Mouse (Mus musculus): Measurements from ENCODE around the gene Ndfip2. TPM values are rescaled to one million over a fixed set of nuclear protein-coding genes. Genes with fewer than 3 reads are reported as not detected.

Gene Ndfip2
- polyA plus RNA-seq, 1 experiment, result 92.6 TPM

DNA sequence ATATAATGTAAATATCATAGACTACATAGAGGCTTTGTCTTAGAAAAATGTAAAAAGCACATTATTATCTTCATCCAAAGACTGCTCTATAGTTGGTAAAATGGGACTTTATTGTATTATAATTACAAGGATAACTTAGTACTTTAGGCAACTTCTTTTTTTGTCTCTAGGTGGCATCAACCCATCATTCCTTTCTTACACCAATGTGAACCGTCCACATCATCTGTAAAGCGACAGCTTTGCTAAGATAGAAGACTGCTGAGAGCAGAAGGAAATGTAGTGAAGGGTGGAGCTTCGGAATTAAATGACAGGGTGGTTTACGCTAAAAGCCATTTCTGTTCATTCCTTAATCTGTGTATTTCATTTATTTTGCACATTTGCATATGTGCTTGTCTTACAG is 49.3 kb downstream of the Ndfip2 start:
- 60% methylated on average over 4 of the region's 4 CpGs for WGBS
- no peaks in the 10 kb centered on the region for H3K4me1 ChIP-seq (ENCODE audit: control insufficient read depth, insufficient read depth, low read length)

DNA sequence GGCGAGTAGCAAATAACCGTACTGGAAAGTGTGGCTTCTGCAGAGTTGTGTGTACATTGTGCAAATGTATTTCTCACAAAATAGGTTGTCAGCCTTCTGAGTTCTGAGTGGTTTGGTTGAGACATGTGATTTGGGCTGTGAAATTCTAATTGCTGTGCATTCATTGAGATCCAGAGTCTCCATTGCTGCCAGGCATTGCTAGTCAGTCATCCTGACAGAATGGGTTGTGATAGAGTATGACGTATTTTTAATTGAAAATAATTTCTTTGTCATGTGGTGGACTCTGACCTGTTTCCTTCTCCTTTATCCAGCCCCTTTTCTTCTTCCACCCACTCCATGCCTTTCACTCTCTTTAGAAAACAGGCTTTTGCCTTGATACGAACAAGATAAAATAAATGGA is 54.0 kb downstream of the Ndfip2 start:
- no peak for TF ChIP-seq CTCF (IDR thresholded peaks at IDR 0.05; ENCODE audit: borderline replicate concordance, insufficient read depth, low read depth, low read length)
- TF ChIP-seq POLR2A (IDR thresholded peaks at IDR 0.05; ENCODE audit: borderline replicate concordance, insufficient read depth, low read length), result no peak
- DNase-seq, result no peak
- Histone ChIP-seq H3K27me3 (ENCODE audit: control insufficient read depth, insufficient read depth, low read length) (no peaks in the 10 kb centered on the region), H3K4me1 (ENCODE audit: control insufficient read depth, insufficient read depth, low read length) (no peaks in the 10 kb centered on the region), H3K27ac (ENCODE audit: insufficient read depth, low read length) (no peak overlapping the region), H3K4me3 (replicated peaks; ENCODE audit: insufficient read depth, low read depth, low read length) (no peak overlapping the region)
- 75% methylated on average over 4 of the region's 4 CpGs for WGBS

More for the DNA sequence above, 49.3 kb downstream of the Ndfip2 start:
- no peaks in the 10 kb centered on the region for H3K27me3 ChIP-seq (ENCODE audit: control insufficient read depth, insufficient read depth, low read length)
- DNase-seq, result no peak
- H3K27ac ChIP-seq (ENCODE audit: insufficient read depth, low read length), result no peak overlapping the region
- TF ChIP-seq POLR2A (IDR thresholded peaks at IDR 0.05; ENCODE audit: borderline replicate concordance, insufficient read depth, low read length), result no peak
- no peak overlapping the region for H3K4me3 ChIP-seq (replicated peaks; ENCODE audit: insufficient read depth, low read depth, low read length)

DNA sequence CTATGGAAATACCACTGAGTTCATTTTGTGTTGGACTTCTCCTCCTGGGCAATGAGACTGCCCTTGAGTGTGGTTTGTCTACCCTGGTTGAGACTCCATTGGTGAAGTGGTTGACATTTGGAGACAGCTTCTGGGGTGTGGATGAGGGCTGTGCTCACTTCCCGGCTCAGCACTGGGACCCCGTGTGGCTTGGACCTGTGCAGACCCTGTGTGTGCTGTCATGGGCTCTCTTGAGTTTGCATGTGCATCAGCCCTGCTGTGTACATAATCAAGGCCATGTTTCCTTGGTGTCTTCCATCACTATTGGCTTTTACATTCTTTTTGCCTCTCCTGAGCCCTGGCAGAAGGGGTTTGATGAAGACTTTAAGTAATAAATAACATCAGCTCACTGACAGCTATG is 54.6 kb downstream of the Ndfip2 start:
- no peak for DNase-seq
- Histone ChIP-seq H3K4me1 (ENCODE audit: control insufficient read depth, insufficient read depth, low read length) (no peaks in the 10 kb centered on the region), H3K27me3 (ENCODE audit: control insufficient read depth, insufficient read depth, low read length) (no peaks in the 10 kb centered on the region), H3K4me3 (replicated peaks; ENCODE audit: insufficient read depth, low read depth, low read length) (no peak overlapping the region), H3K27ac (ENCODE audit: insufficient read depth, low read length) (no peak overlapping the region)
- WGBS, result 84% methylated on average over 2 of the region's 2 CpGs
- no peak for TF ChIP-seq CTCF (IDR thresholded peaks at IDR 0.05; ENCODE audit: borderline replicate concordance, insufficient read depth, low read depth, low read length)
- TF ChIP-seq POLR2A (IDR thresholded peaks at IDR 0.05; ENCODE audit: borderline replicate concordance, insufficient read depth, low read length), result no peak

DNA sequence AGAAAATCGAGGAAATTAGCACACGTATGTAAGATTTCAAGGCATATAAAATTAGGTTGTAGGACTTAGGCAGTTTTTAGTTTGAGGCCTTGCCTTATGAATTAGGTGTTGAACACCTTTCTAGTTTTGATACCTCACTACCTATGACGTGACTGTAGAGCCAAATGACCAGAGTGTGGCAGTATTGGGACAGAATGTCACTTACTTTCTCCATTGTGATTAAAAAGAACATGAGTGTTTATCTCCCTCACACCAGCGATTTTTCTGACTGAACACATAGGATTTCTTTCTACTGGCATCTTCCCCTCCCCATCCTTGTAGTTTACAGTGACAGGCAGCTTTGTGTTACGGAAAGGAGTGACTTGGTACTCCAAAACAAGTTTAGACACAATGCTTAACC is 55.5 kb downstream of the Ndfip2 start:
- WGBS, result 35% methylated on average over 5 of the region's 5 CpGs
- DNase-seq, result peak in 1 of 2 experiments; percentile 25
- Histone ChIP-seq H3K27me3 (ENCODE audit: control insufficient read depth, insufficient read depth, low read length) (no peaks in the 10 kb centered on the region), H3K4me1 (ENCODE audit: control insufficient read depth, insufficient read depth, low read length) (no peaks in the 10 kb centered on the region), H3K4me3 (replicated peaks; ENCODE audit: insufficient read depth, low read depth, low read length) (no peak overlapping the region), H3K27ac (ENCODE audit: insufficient read depth, low read length) (no peak overlapping the region)
- TF ChIP-seq CTCF (IDR thresholded peaks at IDR 0.05; ENCODE audit: borderline replicate concordance, insufficient read depth, low read depth, low read length), result 0 out of 2 replicates have a peak, but pooled peaks have one; percentile 5
- TF ChIP-seq POLR2A (IDR thresholded peaks at IDR 0.05; ENCODE audit: borderline replicate concordance, insufficient read depth, low read length), result no peak

DNA sequence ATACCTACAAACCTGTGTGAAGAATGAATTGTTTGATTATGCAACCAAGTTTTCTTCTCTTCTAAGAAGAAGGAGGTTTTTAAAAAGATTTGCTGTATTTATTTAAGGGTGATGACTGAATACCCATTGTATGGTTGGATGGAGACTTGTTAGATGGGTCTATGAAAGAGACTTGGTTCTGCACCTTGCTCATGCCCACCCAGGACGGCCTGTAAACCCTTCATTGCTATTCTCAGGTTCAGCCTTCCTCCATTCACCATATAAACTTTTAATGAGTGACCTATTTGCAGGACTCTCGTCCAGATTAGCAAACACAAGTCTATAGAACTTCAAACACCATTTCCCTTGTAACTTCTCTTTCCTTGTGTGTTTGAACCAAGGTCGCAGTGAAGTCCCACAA is 63.3 kb downstream of the Ndfip2 start:
- no peak for TF ChIP-seq POLR2A (IDR thresholded peaks at IDR 0.05; ENCODE audit: borderline replicate concordance, insufficient read depth, low read length)
- no peak for TF ChIP-seq CTCF (IDR thresholded peaks at IDR 0.05; ENCODE audit: borderline replicate concordance, insufficient read depth, low read depth, low read length)
- 91% methylated on average over 3 of the region's 3 CpGs for WGBS
- Histone ChIP-seq H3K4me3 (replicated peaks; ENCODE audit: insufficient read depth, low read depth, low read length) (no peak overlapping the region), H3K27ac (ENCODE audit: insufficient read depth, low read length) (no peak overlapping the region), H3K4me1 (ENCODE audit: control insufficient read depth, insufficient read depth, low read length) (no peaks in the 10 kb centered on the region), H3K27me3 (ENCODE audit: control insufficient read depth, insufficient read depth, low read length) (no peaks in the 10 kb centered on the region)
- no peak for DNase-seq

DNA sequence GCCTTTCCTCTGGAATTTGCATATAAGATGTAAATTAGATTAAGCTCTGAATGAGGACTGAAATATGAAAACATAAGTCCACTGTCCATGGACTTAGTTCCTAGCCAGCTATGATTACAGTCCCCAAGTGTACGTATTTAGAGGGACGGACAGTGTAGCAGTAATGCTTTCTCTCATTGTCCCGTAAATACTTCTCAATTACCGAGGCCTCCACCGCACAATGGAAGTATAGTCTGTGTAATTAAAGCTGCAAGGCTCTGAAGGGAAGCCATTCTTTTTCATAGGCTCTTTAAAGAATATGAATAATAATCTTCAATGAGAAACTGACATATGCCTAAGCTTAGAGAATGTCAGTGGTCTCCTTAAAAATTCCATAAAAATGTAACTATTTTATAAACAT is 64.5 kb downstream of the Ndfip2 start:
- H3K4me3 ChIP-seq (replicated peaks; ENCODE audit: insufficient read depth, low read depth, low read length), result no peak overlapping the region
- H3K4me1 ChIP-seq (ENCODE audit: control insufficient read depth, insufficient read depth, low read length), result no peaks in the 10 kb centered on the region
- no peak overlapping the region for H3K27ac ChIP-seq (ENCODE audit: insufficient read depth, low read length)
- H3K27me3 ChIP-seq (ENCODE audit: control insufficient read depth, insufficient read depth, low read length), result no peaks in the 10 kb centered on the region
- DNase-seq, result no peak
- 78% methylated on average over 5 of the region's 5 CpGs for WGBS
- TF ChIP-seq POLR2A (IDR thresholded peaks at IDR 0.05; ENCODE audit: borderline replicate concordance, insufficient read depth, low read length) (no peak), CTCF (IDR thresholded peaks at IDR 0.05; ENCODE audit: borderline replicate concordance, insufficient read depth, low read depth, low read length) (no peak)

DNA sequence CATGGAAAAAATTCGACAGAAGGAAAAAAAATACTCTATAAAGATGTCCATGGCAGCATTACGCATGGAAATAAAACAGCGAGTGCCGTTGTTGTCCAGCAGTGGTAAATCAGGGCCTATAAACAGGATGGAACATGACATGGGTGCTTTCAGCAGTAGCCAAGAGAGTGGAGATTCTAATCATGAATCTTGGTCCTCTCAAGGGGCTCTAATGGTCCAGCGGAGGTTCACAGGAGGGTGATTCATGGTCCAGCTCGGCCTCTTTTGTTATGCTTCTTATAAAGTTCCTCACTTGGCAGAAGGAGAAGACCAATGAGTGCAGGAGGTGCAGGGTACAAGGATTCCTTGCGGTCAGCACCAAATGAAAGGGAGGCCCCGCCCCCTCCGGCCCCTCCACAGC is 65.1 kb downstream of the Ndfip2 start:
- Histone ChIP-seq H3K4me3 (replicated peaks; ENCODE audit: insufficient read depth, low read depth, low read length) (no peak overlapping the region), H3K27me3 (ENCODE audit: control insufficient read depth, insufficient read depth, low read length) (no peaks in the 10 kb centered on the region), H3K4me1 (ENCODE audit: control insufficient read depth, insufficient read depth, low read length) (no peaks in the 10 kb centered on the region), H3K27ac (ENCODE audit: insufficient read depth, low read length) (no peak overlapping the region)
- 86% methylated on average over 9 of the region's 9 CpGs for WGBS
- TF ChIP-seq CTCF (IDR thresholded peaks at IDR 0.05; ENCODE audit: borderline replicate concordance, insufficient read depth, low read depth, low read length) (no peak), POLR2A (IDR thresholded peaks at IDR 0.05; ENCODE audit: borderline replicate concordance, insufficient read depth, low read length) (no peak)
- DNase-seq, result no peak

DNA sequence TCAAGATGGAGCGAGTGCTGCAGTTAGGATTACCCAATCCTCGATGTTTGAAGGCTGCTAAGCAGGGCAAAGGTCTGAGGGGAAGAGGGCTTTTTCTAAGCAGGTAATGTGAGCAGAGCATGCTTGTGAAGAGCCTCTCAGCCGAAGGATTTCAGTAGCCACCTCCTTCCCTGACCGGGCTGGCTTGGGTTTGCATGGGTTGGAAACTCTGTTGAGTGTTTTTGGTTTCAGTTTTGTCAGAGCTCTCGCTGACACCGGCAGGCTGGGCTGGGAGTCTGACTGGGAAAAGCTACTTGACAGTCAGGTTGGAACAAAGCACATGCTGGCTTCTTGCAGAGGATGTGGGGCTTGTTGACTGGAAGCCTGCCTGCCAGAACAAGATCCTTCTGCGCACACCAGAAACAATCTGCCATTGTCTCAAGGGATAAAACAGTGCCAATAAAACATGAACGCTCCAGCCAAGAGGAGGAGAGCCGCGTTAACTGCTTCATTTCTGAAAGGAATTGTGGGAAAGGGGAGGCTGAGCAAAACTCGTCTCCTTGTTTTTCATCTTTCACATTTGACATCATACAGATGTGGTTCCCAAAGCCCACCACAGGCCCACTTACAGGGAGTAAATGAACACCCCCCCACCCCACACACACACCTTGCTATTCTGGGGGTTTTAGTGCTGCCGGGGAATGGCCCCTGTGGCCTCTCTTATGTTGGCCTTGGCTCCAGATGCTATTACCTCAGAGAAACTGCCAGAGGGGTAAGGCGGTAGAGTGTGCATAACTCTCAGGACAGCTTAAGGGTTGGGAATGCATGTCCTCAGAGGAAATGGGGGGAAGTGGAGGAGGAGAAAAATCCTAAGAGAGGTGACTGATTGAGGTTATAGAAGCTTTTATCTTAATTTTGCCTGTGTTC is 70.3 kb downstream of the Ndfip2 start:
- no peaks in the 10 kb centered on the region for H3K27me3 ChIP-seq (ENCODE audit: control insufficient read depth, insufficient read depth, low read length)
- H3K27ac ChIP-seq (ENCODE audit: insufficient read depth, low read length), result peak overlapping the region; percentile 65
- TF ChIP-seq CTCF (IDR thresholded peaks at IDR 0.05; ENCODE audit: borderline replicate concordance, insufficient read depth, low read depth, low read length), result no peak
- peak overlapping the region; percentile 81 for H3K4me3 ChIP-seq (replicated peaks; ENCODE audit: insufficient read depth, low read depth, low read length)
- H3K4me1 ChIP-seq (ENCODE audit: control insufficient read depth, insufficient read depth, low read length), result no peaks in the 10 kb centered on the region
- 2% methylated on average over 13 of the region's 13 CpGs for WGBS
- DNase-seq, result peak; percentile 70 to 83
